Mouse (Mus musculus) hindlimb bud, embryonic 11.5 days (tissue): ENCODE data around the gene Spin2g.
"Not testable (repeated sequence)": the region's sequence is repeated elsewhere in the genome, so short reads cannot be mapped to it uniquely, and the experiment has no call there.

ENCODE experiments used
- DNase-seq: peaks from one replicate; pipeline ENCODE4 v3.0.0-alpha.2; 2012; ENCODE audit warnings: low read depth, low spot score; ENCODE audit errors: extremely low spot score

The Spin2g gene

GRCm38 (mm10) chrX:34238633-34239032 is at the start of gene Spin2g:
Gene Spin2g (minus strand): TSS chrX:34238733.
- not testable (repeated sequence) for DNase-seq
